Mouse (Mus musculus): ENCODE data around the gene Ism2. TPM values are rescaled to one million over a fixed set of nuclear protein-coding genes. Genes with fewer than 3 reads are reported as not detected.

The Ism2 gene
- polyA plus RNA-seq (2016; fragmentation: Nextera tagmentation; extraction: Ambion mirVana), result 0.99 and 1.4 TPM in 2 replicates

DNA sequence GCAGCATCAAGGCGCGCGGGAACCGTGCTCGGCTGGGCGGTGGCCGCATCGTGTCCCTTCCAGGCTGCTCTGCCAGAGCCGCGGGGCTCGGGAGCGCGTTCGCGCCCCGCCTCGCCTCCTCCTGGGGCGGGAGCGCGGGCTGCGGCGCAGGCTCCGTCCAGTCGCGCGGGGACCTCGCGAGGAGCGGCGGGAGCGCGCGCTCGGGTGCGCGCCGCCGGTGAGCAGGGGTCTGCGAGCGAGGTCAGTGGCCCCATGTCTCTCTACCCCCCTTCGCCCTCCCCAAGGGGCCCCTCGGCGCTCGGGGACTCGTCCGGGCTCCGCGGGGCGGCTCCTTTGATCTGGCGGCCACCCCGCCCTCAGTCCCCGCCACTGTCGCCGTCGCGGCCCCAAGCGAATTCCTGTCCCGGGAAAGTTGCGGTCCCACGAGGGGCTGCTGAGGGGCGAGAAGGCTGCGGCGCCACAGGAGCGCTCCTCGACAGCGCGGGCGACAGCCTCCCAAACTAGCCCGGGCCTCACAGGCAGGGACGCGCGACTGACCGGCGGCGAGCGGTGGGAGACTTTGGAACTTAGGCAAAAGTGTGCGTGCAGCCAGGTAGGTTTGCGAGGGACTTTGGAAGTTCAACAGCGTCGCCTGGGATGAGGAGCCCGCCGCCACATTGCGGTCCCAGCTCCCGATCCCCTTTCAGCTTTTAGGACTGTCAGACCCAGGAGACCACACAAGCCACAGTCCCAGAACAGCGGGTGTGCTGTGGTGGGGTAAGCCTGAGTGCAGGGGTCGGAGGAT, at the start of gene Ism2:
Ism2 (minus strand) TSS at position 49 of the 784 bp plus-strand sequence.
- Histone ChIP-seq H3K27me3 (ENCODE audit: low read depth, poor library complexity, severe bottlenecking) (peaks cover 43% of the 10 kb centered on the region), H3K36me3 (no peaks in the 10 kb centered on the region), H3K9me3 (replicated peaks) (no peaks in the 10 kb centered on the region), H3K4me3 (peak within 1 kb of the TSS; percentile 83), H3K27ac (replicated peaks) (peak within 1 kb of the TSS; percentile 83), H3K4me1 (peaks cover 18% of the 10 kb centered on the region)
- WGBS, result under 1% methylated on average over 86 of the region's 86 CpGs
- peak; percentile 61 for DNase-seq (ENCODE audit: low spot score)

DNA sequence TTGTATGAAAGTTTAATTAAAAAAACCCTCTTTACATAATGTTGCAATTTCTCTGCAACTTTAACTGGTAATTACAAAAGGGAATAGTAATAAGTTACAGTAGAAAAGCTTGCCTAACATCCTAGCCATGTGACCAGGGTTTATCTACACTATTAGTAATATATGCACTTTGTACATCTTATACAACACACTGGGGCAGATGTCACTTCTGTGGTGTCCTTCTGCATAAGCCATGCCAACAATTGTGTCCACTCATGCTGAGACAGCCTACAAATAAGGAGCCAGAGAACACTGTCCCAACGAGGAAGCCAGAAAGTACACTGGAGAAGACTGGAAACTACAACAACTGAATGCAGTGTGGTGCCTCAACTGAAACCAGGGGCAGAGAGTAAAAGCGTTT, 48.5 kb upstream of the Ism2 start:
- Histone ChIP-seq H3K9me3 (replicated peaks) (no peaks in the 10 kb centered on the region), H3K4me1 (no peaks in the 10 kb centered on the region)
- 86% methylated on average over 2 of the region's 2 CpGs for WGBS

DNA sequence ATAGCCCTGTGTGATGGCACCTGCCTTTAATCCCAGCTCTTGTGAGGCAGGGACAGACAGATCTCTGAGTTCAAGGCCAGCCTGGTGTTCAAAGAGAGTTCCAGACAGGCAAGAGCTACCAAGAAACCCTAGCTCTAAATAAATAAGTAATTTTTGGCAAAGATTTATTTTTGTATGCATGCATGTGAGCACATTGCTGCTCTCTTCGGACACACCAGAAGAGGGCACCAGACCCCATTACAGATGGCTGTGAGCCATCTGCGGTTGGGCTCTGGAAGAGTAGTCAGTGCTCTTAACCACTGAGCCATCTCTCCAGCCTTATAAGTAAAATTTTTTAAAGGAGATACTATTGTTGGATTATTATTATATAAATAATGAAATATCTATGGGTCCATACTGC, 48.0 kb upstream of the Ism2 start:
- WGBS, result 92% methylated on average over 2 of the region's 2 CpGs
- Histone ChIP-seq H3K9me3 (replicated peaks) (no peaks in the 10 kb centered on the region), H3K4me1 (no peaks in the 10 kb centered on the region), H3K4me3 (no peak overlapping the region), H3K36me3 (peaks cover 27% of the 10 kb centered on the region), H3K27me3 (ENCODE audit: low read depth, poor library complexity, severe bottlenecking) (no peaks in the 10 kb centered on the region), H3K27ac (replicated peaks) (no peak overlapping the region)
- no peak for DNase-seq (ENCODE audit: low spot score)

More for the DNA sequence above, 48.5 kb upstream of the Ism2 start:
- Histone ChIP-seq H3K27ac (replicated peaks) (no peak overlapping the region), H3K36me3 (peaks cover 28% of the 10 kb centered on the region), H3K4me3 (no peak overlapping the region), H3K27me3 (ENCODE audit: low read depth, poor library complexity, severe bottlenecking) (no peaks in the 10 kb centered on the region)
- DNase-seq (ENCODE audit: low spot score), result no peak

DNA sequence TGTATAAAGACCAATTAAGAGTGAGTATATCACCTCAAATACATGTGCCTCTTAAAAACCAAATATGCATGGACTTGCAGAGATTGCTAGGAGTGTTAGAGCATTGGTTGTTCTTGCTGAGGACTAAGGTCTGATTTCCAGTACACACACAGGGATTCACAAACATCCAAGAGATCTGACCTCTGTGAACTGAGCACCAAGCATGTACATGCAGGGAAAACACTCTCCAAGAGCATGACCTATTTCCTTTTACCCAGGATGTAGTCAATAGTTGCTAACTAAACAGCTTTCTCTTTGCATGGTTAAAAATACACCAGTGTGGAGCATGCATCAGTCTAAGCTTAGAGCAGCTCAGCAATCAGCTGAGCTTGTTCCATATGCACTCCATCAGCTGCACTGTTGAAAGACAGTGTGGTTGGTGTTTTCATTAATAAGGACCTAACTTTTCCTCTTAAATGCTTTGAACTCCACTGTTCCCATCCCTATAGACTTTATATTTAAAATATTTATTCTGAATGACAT, 43.6 kb upstream of the Ism2 start:
- no peaks in the 10 kb centered on the region for H3K9me3 ChIP-seq (replicated peaks)
- no peaks in the 10 kb centered on the region for H3K27me3 ChIP-seq (ENCODE audit: low read depth, poor library complexity, severe bottlenecking)
- H3K36me3 ChIP-seq, result peaks cover 34% of the 10 kb centered on the region
- no peak overlapping the region for H3K27ac ChIP-seq (replicated peaks)
- no peak for DNase-seq (ENCODE audit: low spot score)
- H3K4me3 ChIP-seq, result no peak overlapping the region
- no peaks in the 10 kb centered on the region for H3K4me1 ChIP-seq

DNA sequence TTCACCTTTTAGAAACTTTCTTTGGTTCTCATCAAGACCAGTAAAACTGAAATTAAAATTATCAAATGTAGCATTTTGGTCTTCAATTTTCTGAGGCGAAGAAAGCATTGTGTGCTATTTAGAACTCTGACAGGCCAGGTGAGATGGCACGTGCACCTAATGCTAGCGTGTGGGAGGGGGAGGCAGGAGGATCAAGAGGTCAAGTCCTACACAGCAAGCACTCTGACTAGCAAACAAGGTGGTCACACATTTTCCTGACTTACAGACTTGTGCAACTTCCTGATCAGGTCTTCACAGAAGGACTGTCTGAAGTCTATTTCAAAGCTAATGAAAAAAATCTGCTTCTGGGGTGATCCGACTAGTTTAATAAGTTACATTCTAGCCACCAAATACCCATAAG, 38.6 kb upstream of the Ism2 start:
- DNase-seq (ENCODE audit: low spot score), result no peak
- Histone ChIP-seq H3K27me3 (ENCODE audit: low read depth, poor library complexity, severe bottlenecking) (no peaks in the 10 kb centered on the region), H3K4me1 (no peaks in the 10 kb centered on the region), H3K4me3 (no peak overlapping the region), H3K36me3 (peaks cover 7% of the 10 kb centered on the region), H3K27ac (replicated peaks) (no peak overlapping the region), H3K9me3 (replicated peaks) (no peaks in the 10 kb centered on the region)
- 89% methylated on average over 4 of the region's 4 CpGs for WGBS

DNA sequence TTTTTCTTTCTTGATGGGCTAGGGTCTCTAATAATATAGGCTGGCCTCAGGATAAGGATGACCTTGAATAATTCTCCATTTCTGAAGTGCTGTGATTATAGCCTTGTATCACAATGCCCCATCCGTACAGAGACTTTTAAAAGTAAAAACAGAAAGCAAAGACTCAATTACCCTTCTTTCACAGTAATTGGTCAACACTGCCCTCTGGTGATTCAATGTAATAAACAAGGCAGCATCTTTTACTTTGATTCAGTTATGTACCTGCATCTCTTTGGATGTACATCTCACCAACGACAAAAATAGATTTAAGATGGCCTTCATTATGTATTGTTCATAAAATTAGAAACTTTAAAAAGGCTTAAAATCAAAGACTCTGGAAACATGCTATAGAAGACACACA, 35.4 kb upstream of the Ism2 start:
- Histone ChIP-seq H3K9me3 (replicated peaks) (no peaks in the 10 kb centered on the region), H3K4me3 (no peak overlapping the region), H3K36me3 (0 out of 2 replicates have a peak, but pooled peaks cover 3% of the 10 kb centered on the region), H3K4me1 (peaks cover 21% of the 10 kb centered on the region), H3K27ac (replicated peaks) (no peak overlapping the region), H3K27me3 (ENCODE audit: low read depth, poor library complexity, severe bottlenecking) (peaks cover 29% of the 10 kb centered on the region)
- no peak for DNase-seq (ENCODE audit: low spot score)
- WGBS, result 47% methylated on average over 2 of the region's 2 CpGs

DNA sequence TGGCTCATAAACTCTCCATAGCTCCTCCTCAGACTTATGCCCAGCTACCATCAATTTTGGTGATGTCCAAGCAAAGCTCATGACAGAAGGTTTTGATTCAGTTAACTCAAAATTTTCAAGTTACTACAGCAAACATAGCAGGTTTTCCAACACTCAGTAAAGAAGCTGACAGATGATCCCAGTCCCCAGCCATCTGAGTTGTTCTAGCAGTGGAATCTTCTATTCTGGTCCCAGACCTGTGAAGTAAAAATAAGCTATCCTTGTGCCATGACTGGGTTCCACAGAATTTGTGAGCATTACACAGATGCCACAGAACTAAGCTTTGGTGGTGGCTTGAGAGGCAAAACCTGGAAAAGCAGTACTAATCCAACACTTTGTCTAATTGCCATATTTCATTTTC, 34.3 kb upstream of the Ism2 start:
- Histone ChIP-seq H3K9me3 (replicated peaks) (no peaks in the 10 kb centered on the region), H3K4me1 (peaks cover 21% of the 10 kb centered on the region), H3K4me3 (no peak overlapping the region), H3K36me3 (no peaks in the 10 kb centered on the region), H3K27ac (replicated peaks) (no peak overlapping the region), H3K27me3 (ENCODE audit: low read depth, poor library complexity, severe bottlenecking) (peaks cover 40% of the 10 kb centered on the region)
- no peak for DNase-seq (ENCODE audit: low spot score)

DNA sequence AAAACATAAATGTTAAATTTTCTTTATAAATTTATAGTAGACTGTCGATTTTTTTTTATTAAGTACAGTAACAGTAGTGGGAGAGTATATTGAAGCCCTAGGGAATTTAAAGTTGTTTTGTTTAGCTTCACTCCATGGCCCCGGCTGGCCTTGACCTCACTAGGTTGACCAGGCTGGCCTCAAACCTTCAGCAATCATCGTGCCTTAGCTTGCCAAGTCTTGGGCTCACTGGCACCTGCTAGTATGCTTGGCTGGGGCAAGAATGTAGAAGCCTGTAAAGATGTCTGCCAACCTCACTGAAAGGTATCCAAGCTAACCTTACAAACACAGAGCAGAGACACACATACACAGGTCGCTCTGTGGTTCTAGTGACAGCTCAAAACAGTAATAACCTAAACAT, 33.0 kb upstream of the Ism2 start:
- no peak overlapping the region for H3K27ac ChIP-seq (replicated peaks)
- H3K36me3 ChIP-seq, result no peaks in the 10 kb centered on the region
- peaks cover 34% of the 10 kb centered on the region for H3K4me1 ChIP-seq
- DNase-seq (ENCODE audit: low spot score), result no peak
- 89% methylated on average over 4 of the region's 4 CpGs for WGBS
- H3K27me3 ChIP-seq (ENCODE audit: low read depth, poor library complexity, severe bottlenecking), result peaks cover 45% of the 10 kb centered on the region
- H3K4me3 ChIP-seq, result no peak overlapping the region
- no peaks in the 10 kb centered on the region for H3K9me3 ChIP-seq (replicated peaks)

DNA sequence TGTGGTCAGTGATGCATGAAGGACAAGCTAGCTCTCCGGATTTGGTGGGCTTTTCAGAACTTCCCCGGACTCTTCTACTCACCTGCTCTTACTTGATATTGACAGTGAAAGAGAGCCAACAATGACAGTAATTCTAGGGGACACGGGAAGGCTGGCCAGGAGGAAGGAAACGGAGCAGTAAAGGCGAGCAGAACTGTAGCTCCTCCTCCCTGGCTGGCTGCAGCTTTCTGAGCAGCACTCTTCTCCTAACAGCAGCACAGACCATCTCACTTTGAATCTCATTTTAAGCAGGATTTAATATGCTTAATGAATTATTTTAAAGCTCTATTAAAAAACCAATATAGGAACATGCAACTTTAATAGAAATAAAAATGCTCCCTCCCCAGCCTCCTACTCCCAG, 32.4 kb upstream of the Ism2 start:
- WGBS, result 34% methylated on average over 5 of the region's 5 CpGs
- DNase-seq (ENCODE audit: low spot score), result no peak
- Histone ChIP-seq H3K4me3 (no peak overlapping the region), H3K9me3 (replicated peaks) (no peaks in the 10 kb centered on the region), H3K27me3 (ENCODE audit: low read depth, poor library complexity, severe bottlenecking) (peaks cover 46% of the 10 kb centered on the region), H3K4me1 (peaks cover 40% of the 10 kb centered on the region), H3K27ac (replicated peaks) (no peak overlapping the region), H3K36me3 (no peaks in the 10 kb centered on the region)

DNA sequence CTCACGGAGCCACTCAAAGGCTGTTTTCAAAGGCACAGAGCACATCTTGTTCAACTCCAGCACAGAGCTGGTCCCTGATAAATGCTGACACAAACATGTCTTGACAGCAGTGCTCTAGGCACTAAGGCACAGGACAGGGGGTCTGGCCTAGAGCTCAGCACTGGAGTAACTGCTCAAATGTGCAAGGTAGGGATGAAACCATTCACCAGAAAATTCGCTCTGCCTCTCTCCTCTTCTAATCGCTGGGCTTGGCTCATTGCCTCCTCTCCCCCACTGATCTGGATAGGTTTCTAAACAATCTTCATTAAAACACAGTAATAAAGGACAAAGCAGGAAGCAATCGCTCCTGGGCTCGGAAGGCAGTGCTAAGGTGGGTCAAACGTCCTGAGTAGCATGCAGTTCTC, 31.6 kb upstream of the Ism2 start:
- Histone ChIP-seq H3K27me3 (ENCODE audit: low read depth, poor library complexity, severe bottlenecking) (peaks cover 54% of the 10 kb centered on the region), H3K4me3 (no peak overlapping the region), H3K36me3 (no peaks in the 10 kb centered on the region), H3K9me3 (replicated peaks) (no peaks in the 10 kb centered on the region), H3K27ac (replicated peaks) (no peak overlapping the region), H3K4me1 (peaks cover 48% of the 10 kb centered on the region)
- WGBS, result 57% methylated on average over 6 of the region's 6 CpGs
- no peak for DNase-seq (ENCODE audit: low spot score)

DNA sequence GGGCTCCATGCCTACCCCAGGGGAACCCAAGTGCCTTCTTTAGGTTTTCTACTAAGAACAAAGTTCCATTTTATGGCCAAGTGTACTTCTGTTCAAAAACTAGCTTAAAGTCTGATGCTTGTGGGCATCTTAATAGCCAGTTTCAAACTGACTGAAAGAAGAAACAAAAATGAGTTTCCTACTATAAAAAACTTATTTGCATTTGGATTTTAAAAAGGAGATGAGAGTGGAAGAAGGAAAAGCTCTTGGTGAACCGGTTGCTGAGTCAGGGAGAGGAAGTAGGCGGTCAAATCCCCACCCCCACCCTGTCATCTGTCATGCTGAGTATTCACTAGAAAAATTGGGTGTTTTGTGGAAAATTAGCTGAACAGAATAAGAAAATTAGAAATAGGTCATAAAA, 30.7 kb upstream of the Ism2 start:
- H3K27ac ChIP-seq (replicated peaks), result no peak overlapping the region
- peaks cover 50% of the 10 kb centered on the region for H3K4me1 ChIP-seq
- no peak overlapping the region for H3K4me3 ChIP-seq
- no peak for DNase-seq (ENCODE audit: low spot score)
- peaks cover 63% of the 10 kb centered on the region for H3K27me3 ChIP-seq (ENCODE audit: low read depth, poor library complexity, severe bottlenecking)
- 70% methylated on average over 2 of the region's 2 CpGs for WGBS
- no peaks in the 10 kb centered on the region for H3K9me3 ChIP-seq (replicated peaks)
- H3K36me3 ChIP-seq, result no peaks in the 10 kb centered on the region

DNA sequence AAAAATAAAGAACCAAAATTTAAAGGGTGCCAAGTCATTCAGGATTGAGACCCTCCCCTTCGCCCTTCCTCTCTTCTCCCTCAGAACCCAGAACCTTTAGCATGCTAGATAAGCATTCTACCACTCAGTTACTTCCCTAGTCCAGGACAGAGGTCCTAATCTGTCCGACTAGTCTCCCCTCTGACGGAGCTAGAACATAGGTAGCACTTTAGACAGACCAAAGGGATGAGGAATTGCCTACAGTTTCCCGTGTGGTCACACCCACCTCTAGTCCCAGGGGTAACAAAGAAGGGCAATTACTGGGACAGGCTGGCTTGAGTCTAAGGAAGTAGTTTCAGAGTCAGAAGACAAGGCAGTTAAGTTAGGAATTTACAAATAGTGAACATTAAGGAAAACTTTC, 28.5 kb upstream of the Ism2 start:
- 7% methylated on average over 4 of the region's 4 CpGs for WGBS
- Histone ChIP-seq H3K4me3 (no peak overlapping the region), H3K4me1 (peaks cover 50% of the 10 kb centered on the region), H3K9me3 (replicated peaks) (no peaks in the 10 kb centered on the region), H3K36me3 (peaks cover 4% of the 10 kb centered on the region; the same call in 1 of the 2 replicates), H3K27ac (replicated peaks) (no peak overlapping the region), H3K27me3 (ENCODE audit: low read depth, poor library complexity, severe bottlenecking) (peaks cover 84% of the 10 kb centered on the region)
- DNase-seq (ENCODE audit: low spot score), result no peak

DNA sequence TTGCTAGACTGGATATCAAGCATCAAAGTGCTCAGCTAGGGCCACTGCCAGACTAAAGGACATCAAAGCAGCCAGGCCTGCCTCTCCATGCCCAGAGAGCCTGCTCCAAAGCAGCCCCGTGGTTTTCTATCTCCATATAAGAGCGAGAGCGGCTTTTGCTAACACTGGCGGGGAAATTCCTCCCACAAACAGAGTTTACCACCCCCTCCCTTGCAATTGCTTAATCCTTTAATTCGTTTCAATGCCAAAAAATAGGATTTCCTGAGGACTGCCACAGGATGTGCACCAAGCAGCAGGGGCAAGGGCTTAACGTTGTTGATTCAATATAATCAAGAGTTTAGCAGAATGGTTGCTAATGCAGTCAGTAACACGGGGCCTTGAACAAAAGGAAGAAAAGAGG, 28.1 kb upstream of the Ism2 start:
- DNase-seq (ENCODE audit: low spot score), result peak; percentile 64
- Histone ChIP-seq H3K36me3 (peaks cover 4% of the 10 kb centered on the region; the same call in 1 of the 2 replicates), H3K27me3 (ENCODE audit: low read depth, poor library complexity, severe bottlenecking) (peaks cover 83% of the 10 kb centered on the region), H3K9me3 (replicated peaks) (no peaks in the 10 kb centered on the region), H3K4me3 (peak overlapping the region; percentile 7; the same call in 1 of the 2 replicates), H3K27ac (replicated peaks) (no peak overlapping the region), H3K4me1 (peaks cover 50% of the 10 kb centered on the region)
- WGBS, result 6% methylated on average over 7 of the region's 7 CpGs
